Mouse (Mus musculus): ENCODE data around the gene Trim10.
"Not testable (repeated sequence)": the region's sequence is repeated elsewhere in the genome, so short reads cannot be mapped to it uniquely, and the experiment has no call there.

The Trim10 gene

GRCm38 (mm10) chr17:36869284-36869954, at the start of gene Trim10:
Gene Trim10, plus strand, starts transcription at chr17:36869574.
- in situ Hi-C loops (cut with MboI, MseI): no loop called here

GRCm38 (mm10) chr17:36824005-36824404, 45.4 kb upstream of the Trim10 start:
- in situ Hi-C loops (cut with MboI, MseI): no loop called here

GRCm38 (mm10) chr17:36825525-36825924, 43.8 kb upstream of the Trim10 start:
- in situ Hi-C loops (cut with MboI, MseI): no loop called here

GRCm38 (mm10) chr17:36826002-36826401, 43.4 kb upstream of the Trim10 start:
- in situ Hi-C loops (cut with MboI, MseI): not testable (repeated sequence)

GRCm38 (mm10) chr17:36828488-36828887, 40.9 kb upstream of the Trim10 start:
- in situ Hi-C loops (cut with MboI, MseI): no loop called here

GRCm38 (mm10) chr17:36830470-36830869, 38.9 kb upstream of the Trim10 start:
- in situ Hi-C loops (cut with MboI, MseI): no loop called here

- in situ Hi-C loops (cut with MboI, MseI): no loop called here
Measured at GRCm38 (mm10) chr17:36832694-36833093, 36.7 kb upstream of the Trim10 start.

- in situ Hi-C loops (cut with MboI, MseI): loop anchor here in 1 of 2 experiments (5.0 kb wide), 1 partner anchor 216 kb away; no protein-coding TSS in a partner anchor
Measured at GRCm38 (mm10) chr17:36835591-36836426, 33.6 kb upstream of the Trim10 start.

GRCm38 (mm10) chr17:36836427-36836812, 33.0 kb upstream of the Trim10 start:
- in situ Hi-C loops (cut with MboI, MseI): loop anchor here in 1 of 2 experiments (5.0 kb wide), 1 partner anchor 216 kb away; no protein-coding TSS in a partner anchor

- in situ Hi-C loops (cut with MboI, MseI): loop anchor here in 1 of 2 experiments (5.0 kb wide), 1 partner anchor 215 kb away; no protein-coding TSS in a partner anchor
Measured at GRCm38 (mm10) chr17:36836874-36837647, 32.3 kb upstream of the Trim10 start, which contains the start of gene Trim26. Gene Trim26, plus strand, starts transcription at chr17:36837134.

- in situ Hi-C loops (cut with MboI, MseI): loop anchor here in 1 of 2 experiments (5.0 kb wide), 1 partner anchor 213 kb away; no protein-coding TSS in a partner anchor
Measured at GRCm38 (mm10) chr17:36839001-36839400, 30.4 kb upstream of the Trim10 start.

GRCm38 (mm10) chr17:36839931-36840330, 29.4 kb upstream of the Trim10 start:
- in situ Hi-C loops (cut with MboI, MseI): loop anchor here (5.0 to 10.0 kb wide), 2 partner anchors 212 to 1555 kb away; no protein-coding TSS in a partner anchor

GRCm38 (mm10) chr17:36840961-36841445, 28.4 kb upstream of the Trim10 start:
- in situ Hi-C loops (cut with MboI, MseI): loop anchor here in 1 of 2 experiments (10.0 kb wide), 1 partner anchor 1556 kb away; no protein-coding TSS in a partner anchor

GRCm38 (mm10) chr17:36843696-36844095, 25.7 kb upstream of the Trim10 start:
- in situ Hi-C loops (cut with MboI, MseI): loop anchor here in 1 of 2 experiments (10.0 kb wide), 1 partner anchor 1559 kb away; no protein-coding TSS in a partner anchor

GRCm38 (mm10) chr17:36844286-36844719, 25.1 kb upstream of the Trim10 start:
- in situ Hi-C loops (cut with MboI, MseI): loop anchor here in 1 of 2 experiments (10.0 kb wide), 1 partner anchor 1560 kb away; no protein-coding TSS in a partner anchor

GRCm38 (mm10) chr17:36844725-36845124, 24.6 kb upstream of the Trim10 start:
- in situ Hi-C loops (cut with MboI, MseI): loop anchor here in 1 of 2 experiments (10.0 kb wide), 1 partner anchor 1560 kb away; no protein-coding TSS in a partner anchor

GRCm38 (mm10) chr17:36848911-36849310, 20.5 kb upstream of the Trim10 start:
- in situ Hi-C loops (cut with MboI, MseI): loop anchor here in 1 of 2 experiments (10.0 kb wide), 1 partner anchor 1564 kb away; no protein-coding TSS in a partner anchor

- in situ Hi-C loops (cut with MboI, MseI): loop anchor here in 1 of 2 experiments (10.0 kb wide), 2 partner anchors 1565 to 1915 kb away; partner anchors contain the start of gene Neu1
Measured at GRCm38 (mm10) chr17:36849992-36850391, 19.4 kb upstream of the Trim10 start.

- in situ Hi-C loops (cut with MboI, MseI): loop anchor here in 1 of 2 experiments (10.0 kb wide), 1 partner anchor 1916 kb away; the partner anchor contains the start of gene Neu1
Measured at GRCm38 (mm10) chr17:36851200-36851599, 18.2 kb upstream of the Trim10 start.

- in situ Hi-C loops (cut with MboI, MseI): loop anchor here in 1 of 2 experiments (10.0 kb wide), 1 partner anchor 1917 kb away; the partner anchor contains the start of gene Neu1
Measured at GRCm38 (mm10) chr17:36851627-36852026, 17.7 kb upstream of the Trim10 start.

Data from T-helper 17 cell (primary cell).